Mouse (Mus musculus) ovary, postnatal 36 days (tissue): Measurements from ENCODE around the gene Cchcr1.

ENCODE experiments used
- DNase-seq: peaks from one replicate; pipeline ENCODE4 v3.0.0; 2022; ENCODE audit warnings: low spot score, mixed read lengths

Gene Cchcr1

DNA sequence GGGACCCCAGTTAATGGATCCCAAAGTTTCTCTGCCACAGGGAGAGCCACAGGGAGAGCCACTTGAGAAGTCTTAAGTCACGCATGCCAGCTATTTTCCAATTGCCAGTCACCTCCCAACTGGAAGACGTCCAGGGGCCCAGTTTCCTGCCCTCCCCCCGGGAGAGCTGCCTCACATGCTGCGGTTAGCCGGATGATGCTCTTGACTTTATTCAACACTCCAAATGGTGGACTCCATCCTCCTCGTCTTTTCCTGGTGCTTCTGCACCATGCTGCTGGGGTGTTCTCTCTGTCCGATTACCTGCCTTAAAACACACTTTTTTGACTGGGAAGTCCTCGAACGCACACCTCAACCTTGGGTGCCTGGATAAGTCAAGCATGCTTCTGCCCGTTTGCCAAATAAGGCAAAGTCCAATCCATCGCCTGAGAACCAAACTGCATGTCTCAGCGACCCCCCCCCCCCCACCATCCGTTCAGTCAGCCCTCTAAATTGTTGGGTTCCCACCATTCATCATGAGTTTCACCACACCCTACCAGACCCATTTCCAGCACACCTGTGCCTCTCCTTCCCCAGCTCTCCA, 39.4 kb downstream of the Cchcr1 start:
- DNase-seq, result no peak

DNA sequence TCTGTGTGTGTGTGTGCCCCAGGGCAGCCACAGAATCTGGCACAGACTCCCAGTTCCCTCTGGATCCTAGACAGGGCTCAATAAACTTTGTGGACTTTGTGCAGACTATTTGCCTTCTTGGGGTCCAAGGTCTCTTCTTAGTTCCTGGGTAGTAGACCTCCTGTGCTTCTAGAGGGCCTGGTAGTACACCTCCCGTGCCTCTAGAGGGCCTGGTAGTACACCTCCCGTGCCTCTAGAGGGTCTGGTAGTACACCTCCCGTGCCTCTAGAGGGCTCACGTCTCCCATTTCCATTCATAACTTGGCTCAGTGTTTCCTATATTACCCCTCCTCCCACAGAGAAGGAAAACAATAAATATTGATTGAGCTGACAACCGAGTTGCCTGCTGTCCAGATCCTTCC, 39.9 kb downstream of the Cchcr1 start:
- DNase-seq, result peak; percentile 38

DNA sequence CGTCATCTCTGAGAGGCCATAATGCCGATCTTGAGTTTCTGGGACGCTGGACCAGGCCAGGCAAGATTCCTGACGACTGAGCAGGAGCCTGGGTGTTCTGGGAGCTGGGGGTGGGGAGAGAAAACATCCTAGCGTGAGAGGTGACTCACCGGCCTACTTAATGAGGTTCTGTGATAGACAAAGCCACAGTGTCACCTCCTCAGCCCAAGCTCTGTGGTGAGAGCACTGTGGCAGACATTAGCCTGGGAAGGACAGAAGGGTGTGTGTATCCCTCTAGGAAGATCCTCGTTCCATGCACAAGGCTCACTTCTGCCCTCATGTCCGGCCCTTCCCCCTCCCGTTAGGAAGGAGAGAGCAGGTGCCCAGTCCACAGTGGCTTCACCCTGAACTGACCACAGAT, 40.5 kb downstream of the Cchcr1 start:
- peak; percentile 7 for DNase-seq

DNA sequence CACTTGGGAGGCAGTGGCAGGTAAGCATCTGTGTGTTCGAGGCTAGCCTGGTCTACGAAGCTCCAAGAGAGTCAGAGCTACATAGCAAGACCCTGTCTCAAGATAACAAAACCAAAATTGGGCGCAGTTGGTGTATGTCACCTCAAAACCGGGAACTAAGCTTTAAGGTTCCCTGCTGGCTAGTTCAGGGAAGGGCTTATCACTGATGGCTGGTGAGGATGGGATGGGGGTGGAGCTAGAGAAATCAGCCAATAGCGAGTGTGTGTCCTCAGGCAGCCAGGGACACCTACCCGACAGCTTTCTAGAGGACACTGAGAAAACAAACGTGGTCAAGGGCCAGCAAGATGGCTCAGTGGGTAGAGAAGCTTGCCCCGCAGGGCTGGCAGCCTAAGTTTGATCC, 41.3 kb downstream of the Cchcr1 start:
- peak; percentile 1 for DNase-seq

DNA sequence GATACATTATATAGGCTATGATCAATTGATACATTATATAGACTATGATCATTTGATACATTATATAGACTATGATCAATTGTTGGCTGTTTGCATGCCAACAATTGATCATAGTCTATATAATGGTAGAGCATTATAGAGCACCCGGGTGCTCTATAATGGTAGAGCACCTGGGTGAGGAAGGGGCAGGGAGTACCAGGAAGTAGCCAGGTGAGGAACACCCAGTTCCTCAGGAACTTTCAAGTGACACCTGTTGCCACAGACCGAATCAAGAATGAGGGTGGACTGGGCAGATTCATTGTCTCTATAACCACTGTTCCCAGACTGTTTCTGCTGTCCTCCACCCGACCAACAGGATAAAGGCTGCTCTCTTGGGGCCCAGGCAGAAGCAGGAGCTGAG, 50.2 kb downstream of the Cchcr1 start, which contains the start of gene 2300002M23Rik:
2300002M23Rik (plus strand) TSS at position 301 of the 400 bp plus-strand sequence.
- DNase-seq, result no peak

DNA sequence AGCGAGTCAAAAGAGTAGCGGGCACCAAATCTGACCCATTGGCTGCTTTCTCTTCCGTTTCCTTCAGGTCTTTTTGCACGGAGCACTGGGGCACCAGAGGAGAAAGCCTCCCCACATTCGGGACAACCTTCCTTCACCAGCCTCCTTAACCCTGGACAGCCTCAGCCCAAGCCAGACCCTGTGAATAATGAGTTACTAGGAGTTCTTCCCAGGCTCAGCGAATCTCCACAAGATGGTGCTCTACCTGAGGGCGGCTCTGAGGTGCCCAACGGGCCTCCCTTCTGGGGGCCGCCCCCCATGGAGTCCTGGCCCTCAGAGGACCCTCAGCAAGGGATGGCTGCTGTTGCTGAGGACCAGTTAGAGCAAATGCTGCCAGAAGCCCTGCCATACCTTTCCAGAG, 50.9 kb downstream of the Cchcr1 start:
- DNase-seq, result no peak

DNA sequence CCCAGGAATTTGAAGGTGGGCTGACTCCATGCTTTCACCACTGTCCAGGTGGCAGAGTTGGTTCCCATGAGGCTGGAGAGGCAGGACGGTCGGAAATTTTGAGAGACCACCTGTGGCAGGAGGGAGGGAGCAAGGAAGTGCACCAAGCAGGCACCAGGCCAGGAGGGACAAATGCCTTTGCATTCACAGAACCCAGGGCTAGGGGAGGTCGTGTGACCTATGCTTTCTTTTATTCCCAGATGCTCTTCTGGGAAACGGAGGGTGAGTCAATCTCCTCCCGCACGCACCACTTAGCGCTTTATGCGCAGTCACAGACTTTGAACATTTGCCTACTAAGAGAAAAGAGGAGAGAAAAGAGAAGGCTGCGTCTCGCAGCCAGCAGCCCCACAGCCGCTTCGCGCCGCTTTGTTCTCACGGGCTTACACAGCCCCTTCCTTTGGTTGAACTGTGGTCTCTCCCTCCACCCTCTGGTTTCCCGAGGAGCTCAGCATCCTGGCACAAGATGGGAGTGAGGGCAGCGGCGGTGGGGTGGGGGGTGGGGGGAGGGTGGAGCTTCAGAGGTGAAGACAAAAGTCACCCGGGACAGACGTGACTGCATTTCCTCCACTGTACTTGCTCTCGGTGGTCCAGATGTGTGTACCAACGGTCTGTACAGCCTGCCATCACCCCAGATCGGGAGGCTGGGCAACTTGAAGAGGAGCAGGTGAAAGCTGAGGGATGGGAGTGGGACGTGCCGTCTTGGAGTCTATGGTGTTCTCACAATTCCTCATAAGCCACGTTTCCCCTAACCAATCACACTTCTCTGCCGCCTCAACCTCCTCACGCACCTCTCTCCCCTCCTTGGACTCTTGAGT, 52.4 kb downstream of the Cchcr1 start:
- DNase-seq, result peak; percentile 2

DNA sequence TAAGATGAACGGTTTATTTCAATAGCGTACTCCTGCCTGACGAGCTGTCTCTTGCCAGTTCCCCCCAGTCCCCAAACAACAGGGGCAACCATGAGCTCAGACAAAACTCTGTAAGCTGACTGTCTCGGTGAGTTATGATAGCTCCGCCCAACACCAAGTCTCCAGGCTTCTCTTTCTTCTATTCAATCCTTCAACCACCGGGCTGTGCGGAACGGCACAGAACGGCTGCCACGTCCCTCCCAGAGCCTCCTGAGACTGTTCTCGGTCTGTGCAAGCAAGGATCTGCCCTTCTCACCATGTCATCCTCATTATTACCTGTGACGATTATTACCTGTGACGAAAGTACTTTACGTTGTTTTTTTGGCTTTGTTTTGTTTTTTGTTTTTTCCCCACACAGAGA, 53.9 kb downstream of the Cchcr1 start:
- no peak for DNase-seq

DNA sequence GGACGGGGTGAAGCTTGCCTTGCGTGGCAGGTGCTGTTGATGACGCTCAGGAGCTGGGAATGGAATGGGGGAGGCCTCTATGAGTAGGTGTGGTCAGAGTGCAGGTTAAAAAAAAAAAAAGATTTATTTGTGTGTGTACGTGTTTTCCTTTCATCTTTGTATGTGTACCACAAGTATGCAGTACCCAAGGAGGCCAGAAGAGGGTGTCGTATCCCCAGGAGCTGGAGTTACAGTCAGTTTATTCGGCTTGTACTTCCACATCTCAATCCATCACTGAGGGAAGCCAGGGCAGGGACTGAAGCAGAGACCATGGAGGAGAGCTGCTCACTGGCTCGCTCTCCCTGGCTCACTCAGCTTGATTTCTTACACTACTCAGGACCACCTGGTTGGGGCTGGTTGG, 54.6 kb downstream of the Cchcr1 start:
- DNase-seq, result no peak

DNA sequence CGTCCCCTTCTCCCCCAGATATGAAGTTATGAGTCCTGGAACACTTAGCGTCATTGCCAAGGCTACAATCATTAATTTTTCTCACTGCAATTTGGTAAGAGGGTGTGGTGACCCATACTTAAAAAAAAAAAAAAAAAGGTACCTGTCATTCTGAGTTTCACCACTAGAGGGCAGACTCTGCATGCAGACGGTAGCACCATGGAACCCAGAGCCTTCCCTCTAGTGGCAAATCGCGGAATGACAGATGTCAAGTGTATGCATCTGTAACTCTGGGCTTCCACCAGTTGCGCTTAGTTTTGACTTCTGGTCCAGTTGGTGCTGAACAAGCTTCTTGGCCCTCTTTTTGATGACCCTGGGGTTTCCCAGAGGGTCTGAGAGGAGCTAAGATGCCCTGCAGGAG, 61.3 kb downstream of the Cchcr1 start:
- DNase-seq, result peak; percentile 63
